In genomic region chr4:155432358-155432757, GRCm38 (mm10) we compare ENCODE assay signal across 25 mouse cellular contexts. TPM values are rescaled to one million over a fixed set of nuclear protein-coding genes. Genes with fewer than 3 reads are reported as not detected.
"Had no signal": no experiment of that assay in that cellular context is flagged by ENCODE, and none has a peak within 500 bp of the region (broad histone marks: within the 10 kb centered on the region; RNA-seq: fewer than 3 reads in every experiment).

No protein-coding gene starts in this region.

- DNase-seq: kidney, adult 11 months; kidney, adult 8-10 months; kidney, postnatal 10 days; kidney, postnatal 36 days; liver; lung, adult 18-20 months; lung, postnatal 10 days; lung, postnatal 36 days; right cerebral cortex, adult 18-20 months; right cerebral cortex, postnatal 14 days; spleen, adult 18-20 months; thymus, adult 2 months; thymus, postnatal 14 days; thymus, postnatal 4 days had no signal

- H3K9me3 ChIP-seq: kidney, embryonic 15.5 days; limb, embryonic 10.5 days; limb, embryonic 13.5 days; liver, embryonic 12.5 days; liver, embryonic 15.5 days; lung, embryonic 15.5 days; midbrain, embryonic 15.5 days; neural tube, embryonic 12.5 days; neural tube, embryonic 15.5 days had no signal

- ATAC-seq: liver, embryonic 12.5 days; midbrain, embryonic 15.5 days had no signal

- H3K4me2 ChIP-seq: kidney, embryonic 15.5 days; limb, embryonic 13.5 days; liver, embryonic 12.5 days; liver, embryonic 15.5 days; lung, embryonic 15.5 days; midbrain, embryonic 15.5 days; neural tube, embryonic 12.5 days; neural tube, embryonic 15.5 days had no signal

- H3K27me3 ChIP-seq: kidney, embryonic 15.5 days; limb, embryonic 13.5 days; liver, embryonic 15.5 days; lung, embryonic 15.5 days; midbrain, embryonic 15.5 days; neural tube, embryonic 12.5 days; neural tube, embryonic 15.5 days had no signal

- H3K9ac ChIP-seq: kidney, embryonic 15.5 days; limb, embryonic 13.5 days; liver, embryonic 12.5 days; liver, embryonic 15.5 days; lung, embryonic 15.5 days; midbrain, embryonic 15.5 days; neural tube, embryonic 12.5 days; neural tube, embryonic 15.5 days had no signal

- H3K36me3 ChIP-seq: kidney, embryonic 15.5 days; limb, embryonic 10.5 days; limb, embryonic 13.5 days; liver, embryonic 12.5 days; liver, embryonic 15.5 days; lung, embryonic 15.5 days; midbrain, embryonic 15.5 days; neural tube, embryonic 12.5 days; neural tube, embryonic 15.5 days had no signal

- H3K4me1 ChIP-seq: kidney, embryonic 15.5 days; limb, embryonic 10.5 days; limb, embryonic 13.5 days; liver, embryonic 12.5 days; liver, embryonic 15.5 days; lung, embryonic 15.5 days; megakaryocyte, embryonic 14.5 days; midbrain, embryonic 10.5 days; midbrain, embryonic 15.5 days; neural tube, embryonic 12.5 days; neural tube, embryonic 15.5 days had no signal

- H3K4me3 ChIP-seq: kidney, embryonic 15.5 days; limb, embryonic 10.5 days; limb, embryonic 13.5 days; liver, embryonic 12.5 days; liver, embryonic 15.5 days; lung, embryonic 15.5 days; megakaryocyte, embryonic 14.5 days; midbrain, embryonic 10.5 days; midbrain, embryonic 15.5 days; neural tube, embryonic 12.5 days; neural tube, embryonic 15.5 days had no signal

- H3K27ac ChIP-seq: kidney, embryonic 15.5 days; limb, embryonic 10.5 days; limb, embryonic 13.5 days; liver, embryonic 12.5 days; liver, embryonic 15.5 days; lung, embryonic 15.5 days; midbrain, embryonic 10.5 days; midbrain, embryonic 15.5 days; neural tube, embryonic 12.5 days; neural tube, embryonic 15.5 days had no signal

RNA-seq across cellular contexts. Expression of gene Gabrd, which starts 34.4 kb away (rescaled TPM):
- polyA plus RNA-seq: kidney, embryonic 15.5 days; limb, embryonic 10.5 days; liver, embryonic 12.5 days; liver, embryonic 15.5 days; midbrain, embryonic 10.5 days had no signal

RNA-seq across cellular contexts. Expression of gene Tmem52, which starts 36.6 kb away (rescaled TPM):
- polyA plus RNA-seq: limb, embryonic 10.5 days; limb, embryonic 13.5 days; liver, embryonic 12.5 days; neural tube, embryonic 12.5 days had no signal
